Mouse (Mus musculus) cerebellum, adult (tissue): ENCODE results near the gene Copa.

Experiments used
- ATAC-seq: cut with Nextera tagmentation; 2 replicates; pipeline ENCODE4 v1.9.2; 2017; ENCODE audit warnings: mild to moderate bottlenecking, moderate library complexity, mixed read lengths; ENCODE audit not compliant: insufficient number of reproducible peaks, low FRiP score, low TSS enrichment

The Copa gene

GRCm38 (mm10) chr1:172077981-172078380 lies 4.3 kb upstream of the Copa start:
- no peak for ATAC-seq

GRCm38 (mm10) chr1:172082899-172083445 lies 643 bp downstream of the Copa start:
- ATAC-seq = no peak; the same call in 1 of the 2 replicates

GRCm38 (mm10) chr1:172093522-172093921 lies 11.2 kb downstream of the Copa start:
- ATAC-seq = no peak

- no peak for ATAC-seq
Observed at GRCm38 (mm10) chr1:172094295-172094694, 12.0 kb downstream of the Copa start.

- ATAC-seq = no peak
Observed at GRCm38 (mm10) chr1:172095202-172095601, 12.9 kb downstream of the Copa start.

- no peak for ATAC-seq
Observed at GRCm38 (mm10) chr1:172099325-172100033, 17.1 kb downstream of the Copa start.

GRCm38 (mm10) chr1:172103619-172104018 lies 21.3 kb downstream of the Copa start:
- no peak for ATAC-seq

GRCm38 (mm10) chr1:172105101-172105500 lies 22.8 kb downstream of the Copa start:
- ATAC-seq = no peak

- no peak for ATAC-seq
Observed at GRCm38 (mm10) chr1:172107777-172108477, 25.6 kb downstream of the Copa start.

- ATAC-seq = no peak
Observed at GRCm38 (mm10) chr1:172116948-172117347, 34.6 kb downstream of the Copa start.

GRCm38 (mm10) chr1:172119100-172119499 lies 36.8 kb downstream of the Copa start:
- peak; percentile 45; the same call in 1 of the 2 replicates for ATAC-seq

GRCm38 (mm10) chr1:172119720-172120119 lies 37.4 kb downstream of the Copa start:
- ATAC-seq = peak; percentile 72; the same call in 1 of the 2 replicates

- no peak for ATAC-seq
Observed at GRCm38 (mm10) chr1:172122671-172123070, 40.3 kb downstream of the Copa start.

- ATAC-seq = no peak
Observed at GRCm38 (mm10) chr1:172124572-172124971, 42.2 kb downstream of the Copa start.

- ATAC-seq = peak; percentile 85
Observed at GRCm38 (mm10) chr1:172126376-172127347, 44.3 kb downstream of the Copa start, which contains the start of gene Pex19. Gene Pex19 (plus strand): TSS chr1:172126755.

- no peak for ATAC-seq
Observed at GRCm38 (mm10) chr1:172127487-172127886, 45.2 kb downstream of the Copa start.

GRCm38 (mm10) chr1:172128563-172128962 lies 46.2 kb downstream of the Copa start:
- no peak for ATAC-seq

- ATAC-seq = no peak
Observed at GRCm38 (mm10) chr1:172129108-172129507, 46.8 kb downstream of the Copa start.

- no peak for ATAC-seq
Observed at GRCm38 (mm10) chr1:172129780-172130179, 47.5 kb downstream of the Copa start.

- ATAC-seq = no peak
Observed at GRCm38 (mm10) chr1:172132319-172132718, 50.0 kb downstream of the Copa start.
